Mouse (Mus musculus) heart, embryonic 10.5 days (tissue): Measurements from ENCODE around the gene Olfr1242. TPM values are rescaled to one million over a fixed set of nuclear protein-coding genes. Genes with fewer than 3 reads are reported as not detected.

Source experiments
- DNase-seq: peaks from one replicate; pipeline ENCODE4 v3.0.0-alpha.2; 2017; ENCODE audit warnings: low spot score
- H3K27ac ChIP-seq: fragments of 300-500 bp; sonication (generic); 2 replicates; pipeline ENCODE4 v1.5.1; 2016; ENCODE audit warnings: mild to moderate bottlenecking
- H3K27me3 ChIP-seq: fragments of 300-500 bp; sonication (generic); 2 replicates; pipeline ENCODE4 v1.6.1; 2016; ENCODE audit warnings: mild to moderate bottlenecking; ENCODE audit not compliant: poor library complexity, insufficient read depth, severe bottlenecking
- H3K36me3 ChIP-seq: fragments of 300-500 bp; sonication (generic); 2 replicates; pipeline ENCODE4 v1.6.1; 2016; ENCODE audit warnings: mild to moderate bottlenecking, moderate library complexity
- H3K4me1 ChIP-seq: fragments of 300-500 bp; sonication (generic); 2 replicates; pipeline ENCODE4 v1.6.1; 2016; ENCODE audit warnings: mild to moderate bottlenecking
- H3K4me3 ChIP-seq: fragments of 300-500 bp; sonication (generic); 2 replicates; pipeline ENCODE4 v1.5.1; 2016; ENCODE audit warnings: mild to moderate bottlenecking, moderate library complexity
- H3K9me3 ChIP-seq: fragments of 300-500 bp; sonication (generic); 2 replicates; pipeline ENCODE4 v1.6.1; 2016; ENCODE audit warnings: mild to moderate bottlenecking, moderate library complexity
- WGBS: fragments of 180-500 bp; shearing (Covaris S2); methylation state at CpG from one replicate; pipeline ENCODE4 v1.1.7; 2016; 5-methylcytosine and 5-hydroxymethylcytosine counted together
- polyA plus RNA-seq: library from polyadenylated mRNA; unstranded; fragments of >200 nt; fragmentation: Nextera tagmentation; extraction: Ambion mirVana; gene quantifications from 2 replicates; pipeline ENCODE4 v1.2.1, GENCODE M21; 2016

The Olfr1242 gene
- not detected in 2 replicates for polyA plus RNA-seq

GRCm38 (mm10) chr2:89498235-89498634 lies at the start of gene Olfr1242:
Gene Olfr1242 (minus strand): TSS chr2:89498335.
- WGBS, result 64% methylated on average over 1 of the region's 1 CpGs

GRCm38 (mm10) chr2:89544516-89544915 lies 46.4 kb upstream of the Olfr1242 start:
- Histone ChIP-seq H3K36me3 (no peaks in the 10 kb centered on the region), H3K4me3 (no peak overlapping the region), H3K4me1 (no peaks in the 10 kb centered on the region), H3K27ac (no peak overlapping the region), H3K9me3 (0 out of 2 replicates have a peak, but pooled peaks cover 2% of the 10 kb centered on the region), H3K27me3 (no peaks in the 10 kb centered on the region)
- DNase-seq, result no peak
- 50% methylated on average over 2 of the region's 2 CpGs for WGBS

More at GRCm38 (mm10) chr2:89498235-89498634, at the start of gene Olfr1242:
- H3K9me3 ChIP-seq, result no peaks in the 10 kb centered on the region
- no peaks in the 10 kb centered on the region for H3K36me3 ChIP-seq
- DNase-seq, result no peak
- H3K27ac ChIP-seq, result no peak within 1 kb of the TSS
- H3K4me1 ChIP-seq, result no peaks in the 10 kb centered on the region
- H3K4me3 ChIP-seq, result no peak within 1 kb of the TSS
- no peaks in the 10 kb centered on the region for H3K27me3 ChIP-seq

GRCm38 (mm10) chr2:89539923-89540322 lies 41.8 kb upstream of the Olfr1242 start:
- Histone ChIP-seq H3K9me3 (no peaks in the 10 kb centered on the region), H3K27ac (no peak overlapping the region), H3K36me3 (no peaks in the 10 kb centered on the region), H3K27me3 (no peaks in the 10 kb centered on the region), H3K4me1 (no peaks in the 10 kb centered on the region), H3K4me3 (no peak overlapping the region)
- DNase-seq, result no peak
- WGBS, result 65% methylated on average over 1 of the region's 1 CpGs

- no peak for DNase-seq
- Histone ChIP-seq H3K4me3 (no peak within 1 kb of the TSS), H3K36me3 (no peaks in the 10 kb centered on the region), H3K9me3 (no peaks in the 10 kb centered on the region), H3K4me1 (no peaks in the 10 kb centered on the region), H3K27ac (no peak within 1 kb of the TSS), H3K27me3 (no peaks in the 10 kb centered on the region)
- 86% methylated on average over 1 of the region's 1 CpGs for WGBS
Measured at GRCm38 (mm10) chr2:89531387-89531786, 33.3 kb upstream of the Olfr1242 start, which contains the start of gene Olfr1243. Gene Olfr1243 (minus strand): TSS chr2:89531487.

GRCm38 (mm10) chr2:89487026-89487425 lies 11.1 kb downstream of the Olfr1242 start, which contains the start of gene Olfr1241:
Gene Olfr1241 (minus strand): TSS chr2:89487126.
- Histone ChIP-seq H3K9me3 (no peaks in the 10 kb centered on the region), H3K4me1 (no peaks in the 10 kb centered on the region), H3K27ac (no peak within 1 kb of the TSS), H3K4me3 (no peak within 1 kb of the TSS), H3K36me3 (no peaks in the 10 kb centered on the region), H3K27me3 (no peaks in the 10 kb centered on the region)
- no peak for DNase-seq

- H3K4me3 ChIP-seq, result no peak within 1 kb of the TSS
- no peaks in the 10 kb centered on the region for H3K36me3 ChIP-seq
- no peaks in the 10 kb centered on the region for H3K27me3 ChIP-seq
- no peaks in the 10 kb centered on the region for H3K9me3 ChIP-seq
- no peak for DNase-seq
- WGBS, result 76% methylated on average over 3 of the region's 3 CpGs
- no peak within 1 kb of the TSS for H3K27ac ChIP-seq
- no peaks in the 10 kb centered on the region for H3K4me1 ChIP-seq
Measured at GRCm38 (mm10) chr2:89442900-89443299, 55.2 kb downstream of the Olfr1242 start, which contains the start of gene Olfr1240. Gene Olfr1240 (minus strand): TSS chr2:89443000.

Other genes with a start within 250 kb of the Olfr1242 start
- not detected in 2 replicates for gene Olfr1228, start 244.3 kb downstream of the Olfr1242 start, polyA plus RNA-seq
- not detected in 2 replicates for gene Olfr1229, start 210.3 kb downstream of the Olfr1242 start, polyA plus RNA-seq
- not detected in 2 replicates for gene Olfr1230, start 201.1 kb downstream of the Olfr1242 start, polyA plus RNA-seq
- gene Olfr1231, start 191.3 kb downstream of the Olfr1242 start, polyA plus RNA-seq, result not detected in 2 replicates
- gene Olfr1232, start 168.7 kb downstream of the Olfr1242 start, polyA plus RNA-seq, result not detected in 2 replicates
- not detected in 2 replicates for gene Olfr1233, start 155.9 kb downstream of the Olfr1242 start, polyA plus RNA-seq
- not detected in 2 replicates for gene Olfr1234, start 133.5 kb downstream of the Olfr1242 start, polyA plus RNA-seq
- not detected in 2 replicates for gene Olfr1238, start 88.7 kb downstream of the Olfr1242 start, polyA plus RNA-seq
- not detected in 2 replicates for gene Olfr1239, start 77.9 kb downstream of the Olfr1242 start, polyA plus RNA-seq
- not detected in 2 replicates for gene Olfr1240, start 55.3 kb downstream of the Olfr1242 start, polyA plus RNA-seq
- not detected in 2 replicates for gene Olfr1241, start 11.2 kb downstream of the Olfr1242 start, polyA plus RNA-seq
- gene Olfr1243, start 33.2 kb upstream of the Olfr1242 start, polyA plus RNA-seq, result not detected in 2 replicates
- not detected in 2 replicates for gene Olfr1245, start 80.1 kb upstream of the Olfr1242 start, polyA plus RNA-seq
- not detected in 2 replicates for gene Olfr1246, start 94.8 kb upstream of the Olfr1242 start, polyA plus RNA-seq
- gene Olfr1247, start 115.8 kb upstream of the Olfr1242 start, polyA plus RNA-seq, result not detected in 2 replicates
- gene Olfr1248, start 119.9 kb upstream of the Olfr1242 start, polyA plus RNA-seq, result not detected in 2 replicates
- gene Olfr1249, start 136.6 kb upstream of the Olfr1242 start, polyA plus RNA-seq, result not detected in 2 replicates
- gene Olfr1250, start 163.1 kb upstream of the Olfr1242 start, polyA plus RNA-seq, result not detected in 2 replicates
- not detected in 2 replicates for gene Olfr1251, start 173.6 kb upstream of the Olfr1242 start, polyA plus RNA-seq
- not detected in 2 replicates for gene Olfr1252, start 226.7 kb upstream of the Olfr1242 start, polyA plus RNA-seq